Mouse (Mus musculus): Measurements from ENCODE around the gene Orc5.

DNA sequence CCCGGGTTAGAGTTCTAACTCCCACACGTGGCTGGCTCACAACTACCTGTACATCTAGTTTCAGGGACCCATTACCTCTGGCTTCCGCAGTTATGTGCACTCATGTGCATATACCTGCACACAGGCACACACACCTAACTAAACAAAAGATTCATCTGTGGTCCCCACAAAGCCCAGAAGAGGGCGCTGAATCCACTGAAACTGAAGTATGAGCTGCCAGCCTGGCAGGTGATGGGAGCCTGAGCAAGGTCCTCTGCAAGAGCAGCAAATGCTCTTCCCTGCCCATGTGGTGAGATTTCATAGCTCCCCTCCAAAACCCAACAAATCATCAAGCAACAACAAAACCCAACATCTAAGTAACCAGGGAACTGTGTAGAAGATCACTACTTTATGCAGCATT is 61.1 kb downstream of the Orc5 start:
- no peak for TF ChIP-seq CEBPB (IDR thresholded peaks at IDR 0.05; ENCODE audit: low read depth)
- no peak for TF ChIP-seq CTCF (IDR thresholded peaks at IDR 0.05; ENCODE audit: control insufficient read depth, insufficient read depth, insufficient read length)
- no peak for TF ChIP-seq MAX (IDR thresholded peaks at IDR 0.05)
- TF ChIP-seq MYOD1 (IDR thresholded peaks at IDR 0.05; ENCODE audit: control insufficient read depth, insufficient read length, low read depth) = no peak
- no peak for TF ChIP-seq USF1 (IDR thresholded peaks at IDR 0.05; ENCODE audit: low read depth)

Measured in C2C12 (cell line).